Mouse (Mus musculus) erythroblast, embryonic 14.5 days (primary cell): Measurements from ENCODE around the gene Trpm4.

ENCODE experiments used
- GATA1 ChIP-seq: IDR thresholded peaks from 2 replicates; pipeline ENCODE4 v1.6.1; 2012; ENCODE audit warnings: low read length, inconsistent platforms, mixed read lengths
- TAL1 ChIP-seq: IDR thresholded peaks from 3 replicates; pipeline ENCODE4 v1.6.1; 2012; ENCODE audit warnings: low read length, inconsistent platforms, mixed read lengths

DNA sequence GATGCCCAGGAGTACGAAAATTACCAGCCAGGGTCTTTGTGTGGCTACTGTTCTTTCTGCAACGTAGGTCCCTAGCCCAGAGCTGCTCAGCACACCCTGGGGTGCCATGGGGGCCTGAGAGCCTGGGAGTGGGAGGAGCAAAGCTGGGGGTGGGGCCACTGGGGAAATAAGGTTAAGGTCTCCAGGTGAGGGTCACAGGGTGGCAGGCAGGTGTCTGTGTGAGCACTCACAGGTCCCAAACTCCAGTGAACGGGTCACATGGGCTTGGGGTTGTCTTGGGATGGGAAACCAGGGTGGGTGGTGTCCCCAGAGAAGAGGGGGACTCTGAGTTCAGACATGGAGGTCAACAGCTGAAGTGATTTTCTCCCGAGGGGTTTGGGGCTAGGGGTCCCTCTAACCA, 3.9 kb upstream of the Trpm4 start:
- TF ChIP-seq TAL1 (no peak), GATA1 (no peak)
